Mouse (Mus musculus): ENCODE data around the gene Ptprg.

The Ptprg gene

DNA sequence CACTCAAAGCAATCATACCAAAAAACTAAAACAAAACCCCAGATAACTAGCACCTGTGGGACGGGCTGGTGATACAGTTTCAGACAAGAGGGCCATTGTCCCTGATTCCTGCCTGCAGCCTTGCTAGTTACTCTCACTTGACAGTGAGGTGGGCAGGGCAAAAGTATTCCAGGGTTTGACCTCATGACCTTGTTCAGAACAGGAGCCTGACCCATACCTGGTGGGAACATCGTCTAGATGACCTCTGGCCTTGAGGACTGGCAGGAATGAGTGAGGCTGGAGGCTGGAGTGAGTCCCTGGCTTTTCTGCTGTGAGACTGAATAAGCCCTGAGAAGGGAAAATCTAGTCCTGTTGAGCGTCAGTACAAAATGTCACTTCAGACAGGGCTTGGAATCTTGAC is 11.1 kb downstream of the Ptprg start:
- DNase-seq (ENCODE audit: low spot score in 2 of 2): no peak

DNA sequence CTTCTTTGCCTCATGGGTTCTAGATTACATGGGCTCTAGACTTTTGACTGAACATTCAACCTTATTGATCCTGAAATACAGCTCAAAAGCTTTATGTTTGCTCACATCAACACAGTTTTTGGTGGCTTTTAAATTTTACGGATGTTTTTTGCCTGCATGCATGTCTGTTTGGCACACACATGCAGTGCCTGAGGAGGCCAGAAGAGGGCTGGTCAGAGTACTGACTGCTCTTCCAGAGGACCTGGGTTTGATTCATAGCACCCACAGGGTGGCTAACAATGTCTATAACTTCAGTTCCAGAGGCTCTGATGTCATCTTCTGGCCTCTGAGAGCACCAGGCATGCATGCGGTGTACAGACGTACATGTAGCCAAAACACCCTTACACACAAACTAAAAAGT is 12.0 kb downstream of the Ptprg start:
- no peak for DNase-seq (ENCODE audit: low spot score in 2 of 2)

DNA sequence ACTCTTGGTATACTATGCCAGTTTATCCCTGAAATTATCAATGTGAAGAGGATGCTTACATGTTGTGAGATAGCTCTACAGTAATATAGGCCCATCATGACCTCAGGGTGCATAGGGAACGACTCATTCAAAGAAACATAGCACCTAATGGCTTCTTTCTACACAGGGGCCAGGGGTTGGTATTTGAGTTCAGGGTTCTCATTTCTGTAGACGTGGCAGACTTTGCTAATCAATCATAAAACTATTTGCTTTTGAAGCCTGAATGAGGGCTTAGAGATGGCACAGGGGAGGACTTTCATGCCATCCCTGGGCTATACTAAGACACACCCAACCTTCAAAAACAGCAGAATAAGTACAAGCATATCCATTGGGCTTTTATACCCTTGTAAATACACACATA is 16.4 kb downstream of the Ptprg start:
- DNase-seq (ENCODE audit: low spot score in 2 of 2): no peak

DNA sequence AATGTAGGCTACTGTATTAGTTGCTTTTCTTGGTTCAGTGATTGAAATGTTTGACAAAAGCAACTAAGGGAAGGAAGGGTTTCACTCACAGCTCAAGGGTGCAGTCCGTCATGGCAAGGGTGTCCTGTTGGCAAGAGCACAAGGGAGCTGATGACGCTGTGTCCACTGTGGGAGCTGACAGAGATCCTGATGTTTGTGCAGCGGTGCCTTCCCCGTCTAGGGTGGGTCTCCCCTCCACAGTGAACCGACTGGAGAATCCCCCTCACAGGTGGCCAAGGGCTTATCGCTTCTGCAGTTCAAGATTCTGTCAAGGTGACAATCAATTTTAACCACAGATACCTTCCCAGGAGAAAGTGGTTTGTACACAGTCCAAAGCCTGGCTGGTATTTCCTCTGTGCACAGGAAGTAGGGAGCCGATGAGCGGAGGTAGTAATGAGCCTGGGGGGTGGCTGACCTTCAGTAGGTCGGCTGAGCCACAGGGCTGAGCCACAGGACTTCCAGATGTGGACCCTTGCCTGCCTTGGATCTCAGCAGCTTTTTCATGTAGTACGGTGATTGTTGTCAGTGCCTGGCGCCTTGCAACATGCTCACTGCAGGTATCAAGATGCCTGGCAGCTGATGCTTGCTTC is 18.5 kb downstream of the Ptprg start:
- DNase-seq (ENCODE audit: low spot score in 2 of 2): no peak

DNA sequence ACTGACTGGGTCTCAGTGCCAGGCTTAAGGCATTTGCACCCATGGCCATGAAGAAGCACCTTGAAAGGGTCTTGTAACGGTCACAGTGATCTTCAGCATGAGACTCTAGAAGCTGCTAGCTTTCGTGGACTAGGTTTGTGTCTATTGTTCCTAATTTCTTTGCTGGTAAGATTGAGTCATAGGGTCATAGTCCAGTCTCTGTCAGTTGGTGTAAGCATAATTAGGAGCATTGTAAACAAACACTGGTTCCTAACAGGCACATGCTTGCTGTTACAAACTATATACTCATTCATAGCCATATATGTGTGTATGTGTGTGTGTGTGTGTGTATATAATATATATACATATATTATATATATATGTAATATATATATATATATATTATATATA is 19.1 kb downstream of the Ptprg start:
- DNase-seq (ENCODE audit: low spot score in 2 of 2): no peak

DNA sequence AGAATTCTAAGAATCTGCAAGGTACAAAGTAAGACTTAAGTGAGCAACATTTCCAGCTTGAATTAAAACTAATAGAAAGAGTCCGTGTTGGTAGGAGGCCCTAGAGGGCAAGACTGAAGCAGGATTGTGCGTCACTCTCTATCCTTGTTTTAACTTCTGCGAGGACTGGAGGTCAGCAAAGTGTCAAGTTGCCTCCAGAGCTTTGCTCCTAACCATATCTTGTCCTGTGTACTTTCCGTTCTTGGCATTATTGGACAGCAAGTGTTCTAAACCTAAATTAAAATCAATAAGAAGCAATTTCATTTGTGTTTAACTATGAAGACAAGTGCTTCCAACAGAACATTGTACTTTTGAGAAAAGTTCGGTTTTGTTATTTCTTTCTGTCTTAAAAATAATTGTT is 20.4 kb downstream of the Ptprg start:
- DNase-seq (ENCODE audit: low spot score in 2 of 2): no peak

DNA sequence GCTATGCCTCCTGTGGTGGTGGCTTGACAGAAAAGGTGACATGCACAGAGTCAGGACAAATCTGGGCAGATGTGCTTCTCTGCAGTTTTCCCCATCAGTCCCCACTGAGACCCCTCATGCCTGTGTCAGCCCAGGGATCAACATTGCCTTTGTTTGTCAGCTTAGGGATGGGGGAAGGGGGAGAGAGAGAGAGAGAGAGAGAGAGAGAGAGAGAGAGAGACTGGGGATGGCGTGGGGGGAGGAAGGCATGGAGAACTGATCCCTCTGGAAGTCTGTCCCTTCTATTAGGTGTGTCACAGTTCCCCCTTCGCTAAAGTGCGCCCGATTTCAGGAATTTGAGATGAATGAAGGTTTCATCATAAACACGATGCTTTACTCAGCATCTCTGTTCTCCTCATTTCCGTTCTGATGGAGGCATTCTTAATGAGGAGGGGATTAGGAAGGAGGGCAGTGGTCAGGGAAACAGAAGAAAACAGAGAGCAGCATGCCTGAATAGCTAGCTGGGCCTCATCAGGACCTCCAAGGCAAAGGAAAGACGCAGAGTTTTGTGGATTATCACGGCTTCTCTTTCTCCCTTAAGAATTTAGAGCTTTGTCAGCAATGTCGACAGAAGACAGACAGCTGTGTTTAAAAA is 24.1 kb downstream of the Ptprg start:
- no peak for DNase-seq (ENCODE audit: low spot score in 2 of 2)

DNA sequence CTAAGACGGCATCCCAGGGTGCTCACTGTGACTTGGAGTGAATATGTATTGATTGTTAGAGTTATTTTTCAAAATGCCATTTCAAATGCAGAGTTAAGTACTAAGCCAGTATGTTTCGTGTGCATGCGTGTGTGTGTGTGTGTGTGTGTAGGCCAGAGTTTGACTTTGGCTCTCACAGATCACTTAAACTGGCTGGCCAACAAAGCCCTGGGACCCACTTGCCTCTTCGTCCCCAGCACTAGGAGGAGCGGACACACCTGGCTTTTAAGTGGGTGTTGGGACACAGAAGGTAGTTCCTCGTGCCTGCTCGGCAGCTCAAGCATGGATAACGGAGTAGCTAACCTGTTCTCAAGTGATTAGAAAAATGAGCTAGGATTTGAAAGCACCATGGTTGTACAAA is 24.6 kb downstream of the Ptprg start:
- DNase-seq (ENCODE audit: low spot score in 2 of 2): no peak

GRCm38 (mm10) chr14:11578492-11578967 is 25.2 kb downstream of the Ptprg start:
- DNase-seq (ENCODE audit: low spot score in 2 of 2): peak in 1 of 2 experiments; percentile 60

GRCm38 (mm10) chr14:11579950-11580349 is 26.6 kb downstream of the Ptprg start:
- DNase-seq (ENCODE audit: low spot score in 2 of 2): no peak

GRCm38 (mm10) chr14:11584263-11584662 is 30.9 kb downstream of the Ptprg start:
- DNase-seq (ENCODE audit: low spot score in 2 of 2): no peak

DNA sequence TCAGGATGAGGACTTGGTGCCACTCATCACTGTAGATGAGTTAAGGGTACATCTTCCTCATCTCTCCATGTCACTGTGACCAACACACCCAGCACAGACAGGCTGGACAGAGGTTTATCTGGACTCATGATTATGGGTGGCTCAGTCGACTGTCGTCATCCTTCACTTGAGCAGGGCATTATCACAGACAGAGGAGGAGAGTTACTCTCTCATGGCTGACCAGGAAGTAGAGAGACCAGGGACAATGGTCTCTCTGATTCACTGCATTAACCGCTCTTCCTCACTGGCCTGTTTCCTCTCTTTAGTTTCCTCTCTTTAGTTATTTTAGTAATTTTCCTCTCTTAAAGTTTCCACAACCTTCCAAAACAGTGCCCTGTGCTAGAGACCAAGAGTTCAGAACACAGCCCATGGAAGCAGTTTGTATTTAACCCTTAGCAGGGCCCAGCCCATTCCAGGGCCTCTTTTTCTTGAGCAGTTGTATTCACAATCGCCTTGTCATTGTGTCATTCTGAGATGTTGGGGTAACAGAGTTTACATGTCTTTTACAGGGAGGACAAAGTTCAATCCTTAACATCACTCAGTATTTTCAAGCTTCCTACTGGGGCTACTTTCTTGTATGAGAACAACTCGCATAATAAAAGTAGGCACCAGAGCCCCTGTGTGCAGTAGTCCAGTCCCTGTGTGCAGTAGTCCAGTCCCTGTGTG is 31.7 kb downstream of the Ptprg start:
- no peak for DNase-seq (ENCODE audit: low spot score in 2 of 2)

DNA sequence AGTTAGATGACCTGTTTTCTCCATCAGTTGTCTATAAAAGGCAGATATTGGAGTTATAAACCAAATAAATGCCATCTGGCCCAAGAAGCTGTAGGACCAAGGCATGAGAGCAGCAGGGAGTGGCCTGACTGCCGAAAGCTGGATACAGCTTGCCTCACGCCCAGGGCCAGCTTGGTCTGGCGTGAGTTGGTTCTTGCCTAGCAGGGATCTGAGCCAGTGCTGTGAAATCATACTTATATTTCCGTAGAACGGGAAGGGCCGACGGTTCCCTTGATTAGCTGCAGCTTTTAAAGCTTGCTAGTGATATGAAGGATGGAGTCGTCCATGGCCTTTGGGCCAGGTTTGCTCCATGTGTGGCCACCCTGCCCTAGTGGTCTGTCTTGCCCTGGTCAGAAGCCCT is 37.1 kb downstream of the Ptprg start:
- no peak for DNase-seq (ENCODE audit: low spot score in 2 of 2)

DNA sequence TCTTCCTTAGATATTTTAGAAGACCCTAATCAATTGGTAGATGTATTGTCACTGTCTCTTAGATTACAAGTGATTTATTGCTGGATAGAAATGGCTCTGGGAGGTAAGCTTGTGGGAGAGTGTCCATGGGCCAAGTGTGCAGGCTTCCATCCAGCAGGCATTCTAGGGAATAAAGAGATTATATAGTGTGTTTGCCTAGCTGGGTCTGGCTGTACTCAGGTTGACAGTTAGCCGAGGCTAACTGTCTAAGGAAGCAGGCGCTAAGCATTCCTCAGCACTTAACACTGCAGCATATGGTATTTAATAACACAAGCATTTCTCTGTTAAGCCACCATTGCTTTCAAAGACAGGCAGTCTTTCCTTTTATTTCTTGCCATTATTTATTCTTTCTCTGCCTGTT is 39.3 kb downstream of the Ptprg start:
- DNase-seq (ENCODE audit: low spot score in 2 of 2): no peak

- DNase-seq (ENCODE audit: low spot score in 2 of 2): no peak
These were observed 41.0 kb downstream of the Ptprg start for GRCm38 (mm10) chr14:11594336-11594735.

DNA sequence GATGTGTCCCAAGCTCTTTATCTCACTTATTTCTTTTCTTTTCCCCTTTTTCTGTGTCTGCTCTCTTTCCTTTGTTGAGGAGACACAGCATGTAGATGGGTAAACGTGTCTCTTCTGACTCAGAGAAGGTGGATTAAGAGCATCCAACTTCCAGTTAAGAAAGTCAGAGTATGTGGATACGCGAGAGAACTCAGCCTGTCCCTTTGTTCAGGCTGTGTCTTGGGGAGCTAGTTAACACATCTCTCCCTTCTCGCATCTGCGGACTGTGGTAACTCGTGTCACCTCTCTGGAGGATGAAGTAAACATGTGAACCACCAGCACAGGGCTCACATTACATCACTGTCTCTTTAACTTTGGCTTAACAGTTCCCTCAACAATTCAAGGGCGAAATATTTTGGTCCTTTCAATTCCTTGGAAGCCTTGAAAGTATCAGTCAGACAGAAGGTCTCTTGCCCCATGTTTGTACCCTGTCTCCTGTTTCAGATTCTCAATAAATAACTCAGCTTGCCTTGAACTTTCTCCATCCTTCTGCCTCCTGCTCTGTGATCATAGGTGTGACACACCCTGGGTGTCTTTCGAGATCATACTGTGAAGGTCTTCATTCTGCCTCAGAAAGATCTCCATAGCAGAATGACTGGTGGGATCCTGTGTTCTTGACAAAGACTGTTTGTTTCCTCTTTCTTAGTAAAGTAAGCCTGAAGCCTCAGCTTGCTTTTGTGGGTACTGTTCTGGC is 51.0 kb downstream of the Ptprg start:
- no peak for DNase-seq (ENCODE audit: low spot score in 2 of 2)

GRCm38 (mm10) chr14:11608366-11608765 is 55.0 kb downstream of the Ptprg start:
- DNase-seq (ENCODE audit: low spot score in 2 of 2): no peak

GRCm38 (mm10) chr14:11609857-11610582 is 56.7 kb downstream of the Ptprg start:
- DNase-seq (ENCODE audit: low spot score in 2 of 2): no peak

GRCm38 (mm10) chr14:11612426-11612825 is 59.1 kb downstream of the Ptprg start:
- DNase-seq (ENCODE audit: low spot score in 2 of 2): no peak

- DNase-seq (ENCODE audit: low spot score in 2 of 2): no peak
These were observed 59.8 kb downstream of the Ptprg start for GRCm38 (mm10) chr14:11613146-11613545.

GRCm38 (mm10) chr14:11615697-11616096 is 62.4 kb downstream of the Ptprg start:
- no peak for DNase-seq (ENCODE audit: low spot score in 2 of 2)

GRCm38 (mm10) chr14:11617362-11617761 is 64.0 kb downstream of the Ptprg start:
- peak in 1 of 2 experiments; percentile 9 for DNase-seq (ENCODE audit: low spot score in 2 of 2)

Data from urinary bladder, postnatal 36 days (tissue).